Mouse (Mus musculus) thymus, adult 2 months (tissue): ENCODE results near the gene Wdr1. TPM values are rescaled to one million over a fixed set of nuclear protein-coding genes. Genes with fewer than 3 reads are reported as not detected.

Experiments
- DNase-seq: peaks from one replicate; pipeline ENCODE4 v3.0.0; 2021
- H3K27ac ChIP-seq: fragments of 200-500 bp; 2 replicates; pipeline ENCODE4 v1.5.1; 2012; ENCODE audit warnings: low read length, control low read depth; ENCODE audit not compliant: control insufficient read depth, insufficient read depth
- H3K27me3 ChIP-seq: fragments of 200-500 bp; 2 replicates; pipeline ENCODE4 v1.6.1; 2012; ENCODE audit warnings: mild to moderate bottlenecking, low read length, moderate library complexity, mixed read lengths; ENCODE audit not compliant: control insufficient read depth, insufficient read depth
- H3K36me3 ChIP-seq: fragments of 200-500 bp; 2 replicates; pipeline ENCODE4 v1.6.1; 2012; ENCODE audit warnings: mild to moderate bottlenecking, low read length, moderate library complexity; ENCODE audit not compliant: control insufficient read depth, insufficient read depth
- H3K4me1 ChIP-seq: fragments of 200-500 bp; replicated peaks from 2 replicates; pipeline ENCODE4 v1.6.1; 2012; ENCODE audit warnings: low read length; ENCODE audit not compliant: control insufficient read depth, insufficient read depth
- H3K4me3 ChIP-seq: fragments of 200-500 bp; 2 replicates; pipeline ENCODE4 v1.5.1; 2012; ENCODE audit warnings: mild to moderate bottlenecking, low read length, control low read depth, moderate library complexity; ENCODE audit not compliant: control insufficient read depth, insufficient read depth
- CTCF ChIP-seq: fragments of 200-500 bp; IDR thresholded peaks from 2 replicates; pipeline ENCODE4 v1.5.1; 2012; ENCODE audit warnings: mild to moderate bottlenecking, control low read depth, low read length, moderate library complexity, borderline replicate concordance; ENCODE audit not compliant: control insufficient read depth, poor library complexity, insufficient read depth; ENCODE audit errors: extremely low read depth
- POLR2A ChIP-seq: fragments of 200-500 bp; IDR thresholded peaks from 2 replicates; pipeline ENCODE4 v1.6.1; 2012; ENCODE audit warnings: mild to moderate bottlenecking, low read length, control low read depth, moderate library complexity; ENCODE audit not compliant: control insufficient read depth, poor library complexity, insufficient read depth; ENCODE audit errors: extremely low read depth
- whole genome bisulfite sequencing: fragments of 180-500 bp; shearing (Covaris S2); methylation state at CpG from one replicate; pipeline ENCODE4 v1.1.7; 2018; 5-methylcytosine and 5-hydroxymethylcytosine counted together
- polyA plus RNA-seq: library from polyadenylated mRNA; depleted of rRNA; stranded (reverse); fragments of >200 nt; gene quantifications from 2 replicates; pipeline ENCODE4 v1.2.3, GENCODE M21; 2012

Wdr1 gene
- polyA plus RNA-seq, 1 experiment = 272 TPM

GRCm38 (mm10) chr5:38502992-38503391 is 60.0 kb downstream of the Wdr1 start, which contains the start of gene Slc2a9:
Slc2a9 (minus strand) TSS chr5:38503143.
- no peak for TF ChIP-seq POLR2A
- no peak for TF ChIP-seq CTCF
- H3K36me3 ChIP-seq = no peaks in the 10 kb centered on the region
- H3K4me3 ChIP-seq = no peak within 1 kb of the TSS
- H3K4me1 ChIP-seq = no peaks in the 10 kb centered on the region
- H3K27me3 ChIP-seq = no peaks in the 10 kb centered on the region
- H3K27ac ChIP-seq = no peak within 1 kb of the TSS
- WGBS = 97% methylated on average over 4 of the region's 4 CpGs
- no peak for DNase-seq

GRCm38 (mm10) chr5:38500043-38500442 is 63.0 kb downstream of the Wdr1 start:
- Histone ChIP-seq H3K4me1 (no peaks in the 10 kb centered on the region), H3K27me3 (no peaks in the 10 kb centered on the region), H3K4me3 (no peak overlapping the region), H3K27ac (no peak overlapping the region), H3K36me3 (no peaks in the 10 kb centered on the region)
- no peak for TF ChIP-seq POLR2A
- TF ChIP-seq CTCF = no peak
- no peak for DNase-seq
- WGBS = 88% methylated on average over 8 of the region's 8 CpGs

GRCm38 (mm10) chr5:38499316-38499811 is 63.7 kb downstream of the Wdr1 start:
- H3K4me3 ChIP-seq = no peak overlapping the region
- no peaks in the 10 kb centered on the region for H3K4me1 ChIP-seq
- H3K27me3 ChIP-seq = no peaks in the 10 kb centered on the region
- H3K36me3 ChIP-seq = no peaks in the 10 kb centered on the region
- DNase-seq = no peak
- no peak overlapping the region for H3K27ac ChIP-seq
- WGBS = 88% methylated on average over 7 of the region's 7 CpGs
- TF ChIP-seq POLR2A (no peak), CTCF (no peak)

- Histone ChIP-seq H3K36me3 (no peaks in the 10 kb centered on the region), H3K4me3 (no peak overlapping the region), H3K27ac (no peak overlapping the region), H3K4me1 (no peaks in the 10 kb centered on the region), H3K27me3 (no peaks in the 10 kb centered on the region)
- DNase-seq = no peak
- 43% methylated on average over 5 of the region's 5 CpGs for WGBS
- TF ChIP-seq POLR2A (no peak), CTCF (no peak)
Observed at GRCm38 (mm10) chr5:38498479-38498878, 64.5 kb downstream of the Wdr1 start.

- Histone ChIP-seq H3K4me3 (no peak overlapping the region), H3K36me3 (no peaks in the 10 kb centered on the region), H3K27me3 (no peaks in the 10 kb centered on the region), H3K27ac (no peak overlapping the region), H3K4me1 (no peaks in the 10 kb centered on the region)
- WGBS = 87% methylated on average over 8 of the region's 8 CpGs
- TF ChIP-seq CTCF (no peak), POLR2A (no peak)
- DNase-seq = no peak
Observed at GRCm38 (mm10) chr5:38496491-38497057, 66.4 kb downstream of the Wdr1 start.

- H3K4me1 ChIP-seq = no peaks in the 10 kb centered on the region
- H3K4me3 ChIP-seq = no peak overlapping the region
- no peak for TF ChIP-seq POLR2A
- TF ChIP-seq CTCF = no peak
- DNase-seq = no peak
- H3K27ac ChIP-seq = no peak overlapping the region
- H3K36me3 ChIP-seq = no peaks in the 10 kb centered on the region
- WGBS = 84% methylated on average over 6 of the region's 6 CpGs
- H3K27me3 ChIP-seq = no peaks in the 10 kb centered on the region
Observed at GRCm38 (mm10) chr5:38493890-38494289, 69.1 kb downstream of the Wdr1 start.
